Mouse (Mus musculus) erythroblast, embryonic 14.5 days (primary cell): ENCODE data around the gene Actr10. TPM values are rescaled to one million over a fixed set of nuclear protein-coding genes. Genes with fewer than 3 reads are reported as not detected.

Source experiments
- H3K27me3 ChIP-seq: 2 replicates; pipeline ENCODE4 v1.6.1; 2012; ENCODE audit warnings: inconsistent platforms; ENCODE audit not compliant: control insufficient read depth
- H3K36me3 ChIP-seq: 2 replicates; pipeline ENCODE4 v1.6.1; 2012; ENCODE audit warnings: mild to moderate bottlenecking, inconsistent platforms; ENCODE audit not compliant: control insufficient read depth
- H3K4me1 ChIP-seq: 2 replicates; pipeline ENCODE4 v1.6.1; 2012; ENCODE audit warnings: inconsistent platforms; ENCODE audit not compliant: control insufficient read depth
- H3K4me3 ChIP-seq: replicated peaks from 2 replicates; pipeline ENCODE3; 2012; ENCODE audit warnings: moderate library complexity, mild to moderate bottlenecking, inconsistent platforms
- H3K9me3 ChIP-seq: 2 replicates; pipeline ENCODE4 v1.6.1; 2012; ENCODE audit warnings: low read length, inconsistent platforms, mixed read lengths; ENCODE audit not compliant: control insufficient read depth
- GATA1 ChIP-seq: IDR thresholded peaks from 2 replicates; pipeline ENCODE4 v1.6.1; 2012; ENCODE audit warnings: low read length, inconsistent platforms, mixed read lengths
- TAL1 ChIP-seq: IDR thresholded peaks from 3 replicates; pipeline ENCODE4 v1.6.1; 2012; ENCODE audit warnings: low read length, inconsistent platforms, mixed read lengths
- polyA plus RNA-seq: library from polyadenylated mRNA; stranded (reverse); fragments of >175 nt; gene quantifications from 2 replicates; pipeline ENCODE4 v1.2.3, GENCODE M21; 2012

Gene Actr10
- polyA plus RNA-seq, 1 experiment, result 0.84 TPM

DNA sequence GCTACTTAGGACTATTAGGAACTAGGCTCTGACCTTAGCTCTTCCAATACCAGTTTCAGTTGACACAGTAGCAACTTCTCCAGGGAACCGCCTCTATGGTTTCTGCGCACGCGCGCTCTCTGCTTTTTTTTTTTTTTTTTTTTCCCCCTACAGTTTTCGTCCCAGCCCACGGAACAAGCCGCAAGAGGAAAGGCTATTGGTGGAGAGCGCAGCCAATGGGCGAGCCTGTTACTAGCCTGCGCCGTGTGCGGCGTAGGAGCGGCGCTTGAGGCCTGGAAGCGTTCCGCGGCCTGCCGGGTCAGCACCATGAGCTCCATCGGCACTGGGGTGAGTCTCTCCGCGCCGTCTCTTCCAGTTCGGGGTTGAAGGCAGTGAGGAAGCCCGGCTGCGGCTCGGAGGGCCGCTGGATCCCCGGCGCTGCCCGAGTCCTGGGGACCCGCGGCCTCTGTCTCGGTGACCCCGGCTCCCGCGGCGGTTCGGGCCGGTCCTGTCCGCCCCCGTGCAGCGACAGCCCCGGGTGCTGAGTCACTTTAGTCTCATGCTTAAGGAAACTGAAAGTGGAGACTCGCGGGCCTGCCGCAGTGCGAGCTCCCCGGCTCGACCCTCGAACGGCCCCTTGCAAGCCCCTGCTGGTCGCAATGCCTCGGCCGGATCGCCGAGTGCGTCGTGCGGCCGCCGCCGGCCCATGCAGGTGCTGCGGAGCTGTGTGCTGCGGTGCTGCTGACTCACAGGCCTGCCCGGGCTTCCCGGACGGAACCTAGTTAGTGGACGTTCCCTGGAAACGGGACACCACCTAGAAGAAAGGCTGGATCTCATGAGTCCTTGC lies 37.0 kb downstream of the Actr10 start, which contains the start of gene Psma3:
Psma3 (plus strand) TSS at position 181 of the 826 bp plus-strand sequence.
- no peaks in the 10 kb centered on the region for H3K27me3 ChIP-seq
- peaks cover 31% of the 10 kb centered on the region for H3K4me1 ChIP-seq
- peak within 1 kb of the TSS; percentile 91 for H3K4me3 ChIP-seq
- no peaks in the 10 kb centered on the region for H3K9me3 ChIP-seq
- TF ChIP-seq GATA1 (no peak), TAL1 (no peak)
- peaks cover 24% of the 10 kb centered on the region for H3K36me3 ChIP-seq

- Histone ChIP-seq H3K4me3 (peak overlapping the region; percentile 91), H3K4me1 (peaks cover 24% of the 10 kb centered on the region), H3K27me3 (no peaks in the 10 kb centered on the region), H3K36me3 (peaks cover 30% of the 10 kb centered on the region), H3K9me3 (no peaks in the 10 kb centered on the region)
- TF ChIP-seq GATA1 (no peak), TAL1 (no peak)
Observed at GRCm38 (mm10) chr12:70975406-70975805, 37.7 kb downstream of the Actr10 start.

GRCm38 (mm10) chr12:70975891-70976290 lies 38.2 kb downstream of the Actr10 start:
- TF ChIP-seq GATA1 (no peak), TAL1 (no peak)

GRCm38 (mm10) chr12:70978345-70978744 lies 40.7 kb downstream of the Actr10 start:
- Histone ChIP-seq H3K4me3 (no peak overlapping the region), H3K27me3 (no peaks in the 10 kb centered on the region), H3K36me3 (peaks cover 53% of the 10 kb centered on the region), H3K4me1 (peaks cover 24% of the 10 kb centered on the region), H3K9me3 (no peaks in the 10 kb centered on the region)
- TF ChIP-seq TAL1 (no peak), GATA1 (no peak)

More at GRCm38 (mm10) chr12:70975891-70976290, 38.2 kb downstream of the Actr10 start:
- Histone ChIP-seq H3K4me1 (peaks cover 24% of the 10 kb centered on the region), H3K4me3 (peak overlapping the region; percentile 91), H3K27me3 (no peaks in the 10 kb centered on the region), H3K36me3 (peaks cover 34% of the 10 kb centered on the region), H3K9me3 (no peaks in the 10 kb centered on the region)

DNA sequence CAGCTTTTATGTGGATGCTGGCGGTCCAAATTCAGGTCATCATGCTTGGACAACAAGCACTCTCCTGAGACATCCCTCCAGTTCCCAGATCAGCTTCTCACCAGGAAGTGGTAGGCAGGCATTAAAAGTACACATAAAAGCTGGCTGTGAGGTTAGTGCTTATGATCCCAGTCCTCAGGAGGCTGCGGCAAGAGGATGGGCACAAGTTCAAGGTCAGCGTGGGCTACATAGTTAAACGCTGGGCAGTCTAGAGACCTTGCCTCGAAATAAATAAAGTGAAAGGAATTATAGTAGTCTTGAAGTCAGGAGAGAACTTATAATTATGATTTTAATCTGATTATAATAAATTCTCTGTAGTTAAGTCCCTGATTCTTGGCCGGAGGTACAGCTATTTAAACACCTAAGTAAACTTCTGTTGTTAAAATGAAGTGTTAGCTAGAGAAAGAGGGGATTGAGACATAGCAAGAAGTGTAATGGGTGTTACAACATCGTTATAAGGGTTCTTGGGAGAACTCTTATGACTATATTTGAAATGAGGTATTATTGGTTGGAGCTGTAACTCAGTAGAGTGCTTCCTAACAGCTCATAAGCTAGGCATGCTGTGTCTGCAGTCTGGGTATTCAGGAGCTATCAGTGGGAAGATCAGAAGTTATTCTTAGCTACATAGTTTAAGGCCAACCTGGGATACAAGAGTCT lies 47.3 kb downstream of the Actr10 start:
- Histone ChIP-seq H3K4me1 (no peaks in the 10 kb centered on the region; the same call in 1 of the 2 replicates), H3K27me3 (no peaks in the 10 kb centered on the region), H3K4me3 (no peak overlapping the region), H3K9me3 (no peaks in the 10 kb centered on the region), H3K36me3 (peaks cover 92% of the 10 kb centered on the region)
- TF ChIP-seq GATA1 (no peak), TAL1 (no peak)

DNA sequence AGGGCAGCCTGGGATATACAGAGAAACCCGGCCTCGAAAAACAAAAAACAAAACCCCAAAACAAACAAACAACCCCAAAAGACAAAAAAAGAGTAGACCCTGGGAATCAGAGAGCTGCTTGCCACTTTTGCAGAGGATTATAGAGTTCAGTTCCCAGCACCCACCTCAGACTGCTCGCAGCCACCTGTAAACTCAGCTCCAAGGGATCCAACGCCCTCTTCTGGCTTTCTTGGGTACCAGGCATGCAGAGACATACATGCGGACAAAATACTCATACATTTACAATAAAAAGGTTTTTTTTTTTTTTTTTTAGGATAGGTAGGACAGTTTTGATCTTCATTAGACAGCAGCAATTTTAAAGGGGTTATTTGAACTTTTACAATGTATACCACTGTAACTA lies 59.6 kb downstream of the Actr10 start:
- Histone ChIP-seq H3K36me3 (peaks cover 74% of the 10 kb centered on the region), H3K4me3 (no peak overlapping the region), H3K27me3 (no peaks in the 10 kb centered on the region), H3K4me1 (peaks cover 3% of the 10 kb centered on the region; the same call in 1 of the 2 replicates), H3K9me3 (no peaks in the 10 kb centered on the region)
- TF ChIP-seq GATA1, result no peak
- no peak for TF ChIP-seq TAL1

DNA sequence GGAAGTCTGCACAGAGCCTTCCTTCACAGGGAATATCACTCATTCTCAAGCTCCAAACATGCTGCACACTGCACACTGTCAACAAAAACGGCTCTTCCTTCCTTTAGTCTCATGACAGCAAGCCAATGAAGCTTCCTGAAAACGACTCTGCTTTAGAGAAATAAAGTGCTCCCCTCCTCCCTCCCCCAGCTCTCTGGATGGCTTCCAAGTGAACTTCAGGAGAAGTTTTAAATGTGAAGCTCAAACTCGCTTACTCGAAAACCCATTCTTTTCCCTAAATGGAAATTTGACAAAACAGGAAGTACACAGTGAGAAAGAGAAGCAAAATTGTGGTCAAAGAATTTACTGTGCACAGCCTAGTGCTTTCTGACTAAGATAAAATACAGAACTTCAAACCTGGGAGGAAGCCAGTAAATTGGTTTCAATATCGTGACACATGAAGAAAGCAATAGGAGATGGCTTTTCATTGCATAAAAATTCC lies 61.8 kb downstream of the Actr10 start:
- no peaks in the 10 kb centered on the region for H3K27me3 ChIP-seq
- H3K4me3 ChIP-seq, result no peak overlapping the region
- TF ChIP-seq GATA1 (no peak), TAL1 (no peak)
- H3K36me3 ChIP-seq, result peaks cover 72% of the 10 kb centered on the region
- no peaks in the 10 kb centered on the region for H3K9me3 ChIP-seq
- peaks cover 3% of the 10 kb centered on the region; the same call in 1 of the 2 replicates for H3K4me1 ChIP-seq

DNA sequence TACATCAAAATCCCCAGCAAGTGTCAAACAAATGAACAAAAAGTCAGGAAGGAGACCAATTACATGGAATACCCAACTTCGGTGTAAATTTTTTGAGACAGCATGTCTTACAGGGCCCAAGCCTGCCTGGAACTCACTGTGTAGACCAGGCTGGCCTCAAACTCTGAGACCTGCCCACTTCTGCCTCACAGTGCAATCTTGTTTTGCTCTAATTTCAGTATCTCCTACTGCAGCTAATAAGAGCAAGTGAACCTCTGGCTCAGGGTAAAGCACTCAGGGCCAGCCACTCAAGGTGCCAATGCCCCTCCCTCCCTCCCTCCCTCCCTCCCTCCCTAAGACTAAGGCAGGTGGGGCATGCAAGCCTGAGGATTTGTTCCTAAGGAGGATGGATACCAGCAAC lies 62.7 kb downstream of the Actr10 start:
- H3K36me3 ChIP-seq, result peaks cover 73% of the 10 kb centered on the region
- H3K27me3 ChIP-seq, result no peaks in the 10 kb centered on the region
- H3K4me3 ChIP-seq, result no peak overlapping the region
- peaks cover 3% of the 10 kb centered on the region; the same call in 1 of the 2 replicates for H3K4me1 ChIP-seq
- TF ChIP-seq TAL1, result no peak
- TF ChIP-seq GATA1, result no peak
- no peaks in the 10 kb centered on the region for H3K9me3 ChIP-seq

GRCm38 (mm10) chr12:71001456-71001855 lies 63.8 kb downstream of the Actr10 start:
- peaks cover 3% of the 10 kb centered on the region; the same call in 1 of the 2 replicates for H3K4me1 ChIP-seq
- TF ChIP-seq TAL1, result no peak
- TF ChIP-seq GATA1, result no peak
- no peaks in the 10 kb centered on the region for H3K9me3 ChIP-seq
- H3K4me3 ChIP-seq, result no peak overlapping the region
- peaks cover 73% of the 10 kb centered on the region for H3K36me3 ChIP-seq
- H3K27me3 ChIP-seq, result no peaks in the 10 kb centered on the region
